Comparison of ENCODE assay signal across 8 mouse cellular contexts in genomic region chr14:34768373-34768772, GRCm38 (mm10). TPM values are rescaled to one million over a fixed set of nuclear protein-coding genes. Genes with fewer than 3 reads are reported as not detected.
DNase-seq lines count a peak whose midpoint lies in the region; ATAC-seq and TF ChIP-seq lines count a peak whose summit lies in the region.

No protein-coding gene starts in this region.

- H3K9me3 ChIP-seq in hindbrain, embryonic 16.5 days (ENCODE audit: control insufficient read depth, low read length) = no peaks in the 10 kb centered on the region

- WGBS in hindbrain, embryonic 16.5 days = 2% methylated on average over 10 of the region's 10 CpGs
- 4% methylated on average over 10 of the region's 10 CpGs for WGBS in macrophage (ENCODE audit: missing documents)

- H3K4me1 ChIP-seq in hindbrain, embryonic 16.5 days (ENCODE audit: control insufficient read depth, insufficient read depth, low read depth, low read length) = peaks cover 2% of the 10 kb centered on the region; the same call in 1 of the 2 replicates

- no peaks in the 10 kb centered on the region for H3K79me2 ChIP-seq in macrophage (ENCODE audit: inconsistent target)

- TF ChIP-seq CTCF in left cerebral cortex, adult 2 months (IDR thresholded peaks at IDR 0.05) = no peak

- no peak overlapping the region for H3K27ac ChIP-seq in hindbrain, embryonic 16.5 days (ENCODE audit: low read depth, low read length)
- no peak overlapping the region for H3K27ac ChIP-seq in left cerebral cortex, adult 2 months
- no peak overlapping the region for H3K27ac ChIP-seq in macrophage

- no peaks in the 10 kb centered on the region for H3K36me3 ChIP-seq in hindbrain, embryonic 16.5 days (ENCODE audit: control insufficient read depth, insufficient read depth, low read length)
- H3K36me3 ChIP-seq in macrophage (ENCODE audit: inconsistent target) = no peaks in the 10 kb centered on the region

- H3K4me2 ChIP-seq in hindbrain, embryonic 16.5 days (ENCODE audit: low read length) = peak overlapping the region; percentile 96

- intact Hi-C loops in left cerebral cortex, adult 2 months (cut with DNase I) = loop anchor here (2.0 kb wide), 1 partner anchor 152 kb away; no protein-coding TSS in a partner anchor

- H3K4me3 ChIP-seq in hindbrain, embryonic 16.5 days (ENCODE audit: low read length) = peak overlapping the region; percentile 52
- peak overlapping the region; percentile 53 for H3K4me3 ChIP-seq in left cerebral cortex, adult 2 months
- peak overlapping the region; percentile 15; the same call in 1 of the 2 replicates for H3K4me3 ChIP-seq in macrophage (ENCODE audit: inconsistent target)

- H3K27me3 ChIP-seq in hindbrain, embryonic 16.5 days (replicated peaks; ENCODE audit: control insufficient read depth, insufficient read depth, low read length) = 0 out of 2 replicates have a peak, but pooled peaks cover 4% of the 10 kb centered on the region

- DNase-seq in WW6 (ENCODE audit: low read depth, low spot score) = peak; percentile 58
- DNase-seq in cerebellum, postnatal 4 days (ENCODE audit: low spot score in 2 of 2) = peak; percentile 48 to 67
- DNase-seq in gastrocnemius, adult 18-20 months (ENCODE audit: low spot score) = peak; percentile 78
- peak; percentile 51 to 58 for DNase-seq in left cerebral cortex, adult 2 months (ENCODE audit: extremely low spot score in 1 of 2, low spot score in 2 of 2)
- DNase-seq in right cerebral cortex, adult 18-20 months = peak; percentile 60
- peak; percentile 71 for DNase-seq in urinary bladder, postnatal 25 days (ENCODE audit: low spot score)

- peak; percentile 63 for ATAC-seq in hindbrain, embryonic 16.5 days

- no peak overlapping the region for H3K9ac ChIP-seq in hindbrain, embryonic 16.5 days (ENCODE audit: low read depth, low read length)

RNA-seq across cellular contexts. Expression of gene Grid1, which starts 51.5 kb away (rescaled TPM):
- total RNA-seq in gastrocnemius, adult 18-20 months (2021) = not detected
- 5.8 and 7.1 TPM in 2 replicates for polyA plus RNA-seq in hindbrain, embryonic 16.5 days (2015; fragmentation: Nextera tagmentation; extraction: Ambion mirVana)
- 10 to 100 TPM; 47.7 to 48.6 TPM for total RNA-seq in left cerebral cortex, adult 2 months (2021)
- not detected for total RNA-seq in macrophage (2018; cell fraction: chromatin; rRNA removed)
- total RNA-seq in macrophage (2018; cell fraction: cytosol; rRNA removed) = not detected
- total RNA-seq in macrophage (2018; cell fraction: nucleus; rRNA removed) = not detected
- polyA plus RNA-seq in macrophage (2018) = not detected in 3 replicates

Comparison
In these comparisons a context has a peak if more than half of its experiments do, and no peak if none do; other contexts are left out.
1. RNA of gene Grid1, which starts 51.5 kb away (total RNA-seq): 47.7 to 48.6 TPM in left cerebral cortex, adult 2 months; not detected in gastrocnemius, adult 18-20 months; every median in the first group is over 10 times any median in the second.
2. Peak in every context shown above with its lines, with median percentiles within 50 percentile points of each other: DNase-seq and H3K4me3 ChIP-seq.